Mouse (Mus musculus): ENCODE measurements at regions not wholly inside any gene's neighbourhood (a gene's known extent, or its start where the extent isn't known, plus 50 kb on each side); places are given as distances from the start of the nearest gene placed in this dataset.

GRCm38 (mm10) chr7:71488016-71488650 lies 136.8 kb upstream of the Gm10295 start:
- no peak for DNase-seq (ENCODE audit: low read depth)

DNA sequence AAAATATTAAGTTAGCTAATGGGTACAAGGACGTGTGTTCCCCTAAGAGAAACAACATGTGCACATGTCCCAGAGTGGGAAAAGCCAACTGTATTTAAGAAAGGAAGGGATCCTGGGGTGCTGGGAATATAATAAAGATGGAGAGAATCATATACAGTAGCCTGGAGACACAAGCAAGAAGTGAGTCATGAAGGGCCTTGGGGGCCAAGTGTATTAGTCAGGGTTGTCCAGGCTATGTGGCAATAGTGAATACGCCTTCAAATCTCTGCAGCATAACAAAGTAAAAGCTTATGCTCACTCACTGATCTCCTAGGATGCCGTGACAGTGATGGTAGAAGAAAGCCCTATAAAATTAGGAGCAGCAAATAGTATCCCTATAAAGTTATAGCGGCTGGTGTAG lies 124.1 kb upstream of the Gm10295 start:
- no peak for DNase-seq (ENCODE audit: low read depth)

DNA sequence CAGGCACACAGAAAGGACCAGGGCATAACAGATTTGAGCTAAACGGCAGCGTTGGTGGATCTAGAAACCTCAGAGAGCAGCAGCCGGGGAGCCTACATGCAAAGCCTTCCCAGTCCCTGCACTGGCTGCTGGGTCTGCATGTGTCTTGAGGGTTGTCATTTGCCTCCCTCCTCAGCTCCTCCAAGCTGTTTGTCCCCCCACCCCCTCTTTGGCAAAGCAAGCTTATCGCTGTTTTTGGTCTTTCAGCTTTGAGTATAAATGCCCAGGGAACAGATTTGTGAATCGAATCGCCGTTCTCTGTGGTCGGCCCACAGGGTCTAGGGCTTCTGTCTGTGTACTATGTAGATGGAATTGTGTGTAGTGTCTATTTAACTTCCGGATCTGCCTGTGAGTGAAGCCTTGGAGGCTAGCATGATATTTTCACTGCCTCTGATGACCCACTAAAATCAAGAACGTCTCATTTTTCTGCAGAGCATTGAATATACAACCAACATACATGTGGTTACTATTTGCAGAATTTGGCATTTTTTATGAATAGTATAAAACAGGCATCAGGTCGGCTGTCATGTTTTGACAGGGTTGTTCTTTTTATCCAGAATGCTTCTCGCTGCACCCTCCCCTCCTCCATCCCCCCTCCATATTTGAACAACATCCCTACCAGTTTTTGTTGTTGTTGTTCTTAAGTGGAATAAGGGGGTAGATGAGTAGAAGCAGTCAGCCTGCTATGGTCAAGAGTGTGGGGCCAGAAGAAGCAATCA lies 121.3 kb upstream of the Gm10295 start:
- no peak for DNase-seq (ENCODE audit: low read depth)

DNA sequence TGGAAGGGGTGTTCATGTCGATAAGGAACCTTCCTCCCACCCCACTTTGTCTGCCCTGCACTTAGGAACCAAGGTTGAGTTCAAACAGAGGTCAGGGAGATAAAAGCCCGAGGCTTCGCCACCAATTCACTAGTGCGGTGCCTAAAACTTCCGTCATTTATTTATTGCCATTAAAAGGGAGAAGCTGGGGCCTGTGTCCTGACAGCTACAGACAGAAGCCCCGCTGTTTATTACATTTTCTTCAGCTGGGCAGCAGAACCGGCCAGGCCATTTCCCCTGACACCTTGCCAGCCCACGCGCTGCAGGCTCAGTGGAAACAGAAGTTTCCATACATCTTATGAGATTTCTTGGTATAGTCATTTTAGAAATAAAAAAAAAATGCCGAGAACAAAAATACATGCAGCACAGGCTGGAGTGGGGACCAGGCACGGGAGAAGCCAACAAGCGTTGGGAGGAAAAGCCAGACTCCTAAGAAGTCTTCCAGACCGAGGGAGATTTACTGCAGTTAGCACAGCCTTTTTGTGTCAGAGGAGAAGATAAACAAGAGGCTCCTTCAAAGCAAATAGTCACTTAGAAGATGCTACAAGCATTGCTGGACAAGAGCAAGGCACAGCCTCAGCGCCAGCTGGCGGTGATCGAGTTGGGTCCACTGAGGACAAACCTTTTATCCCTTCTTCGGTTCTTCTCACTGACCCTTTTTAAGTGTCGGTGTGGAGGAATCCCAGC lies 120.5 kb upstream of the Gm10295 start:
- DNase-seq (ENCODE audit: low read depth), result no peak

GRCm38 (mm10) chr7:71471319-71471657 lies 120.0 kb upstream of the Gm10295 start:
- no peak for DNase-seq (ENCODE audit: low read depth)

GRCm38 (mm10) chr7:71470418-71470817 lies 119.1 kb upstream of the Gm10295 start:
- no peak for DNase-seq (ENCODE audit: low read depth)

- DNase-seq (ENCODE audit: low read depth), result no peak
Observed at GRCm38 (mm10) chr7:71469951-71470350, 118.7 kb upstream of the Gm10295 start.

- no peak for DNase-seq (ENCODE audit: low read depth)
Observed at GRCm38 (mm10) chr7:71467436-71468127, 116.3 kb upstream of the Gm10295 start.

DNA sequence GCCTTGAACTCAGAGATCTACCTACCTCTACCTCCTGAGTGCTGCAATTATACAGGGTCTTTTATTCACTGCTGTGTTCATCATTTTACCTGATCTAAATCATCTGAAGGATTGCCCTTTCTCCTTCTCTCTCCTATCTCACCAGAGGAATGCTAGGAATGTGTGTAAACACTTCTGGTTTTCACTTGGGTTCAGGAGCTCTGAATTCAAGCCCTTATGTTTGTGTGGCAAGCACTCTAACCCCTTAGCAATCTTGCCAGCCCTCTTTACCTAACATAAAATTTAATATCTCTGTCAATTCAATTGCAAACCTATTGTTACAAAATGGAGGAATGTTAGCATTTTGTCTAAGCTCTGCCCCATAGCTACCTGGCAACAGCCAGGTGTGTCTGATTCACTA lies 112.8 kb upstream of the Gm10295 start:
- no peak for DNase-seq (ENCODE audit: low read depth)

DNA sequence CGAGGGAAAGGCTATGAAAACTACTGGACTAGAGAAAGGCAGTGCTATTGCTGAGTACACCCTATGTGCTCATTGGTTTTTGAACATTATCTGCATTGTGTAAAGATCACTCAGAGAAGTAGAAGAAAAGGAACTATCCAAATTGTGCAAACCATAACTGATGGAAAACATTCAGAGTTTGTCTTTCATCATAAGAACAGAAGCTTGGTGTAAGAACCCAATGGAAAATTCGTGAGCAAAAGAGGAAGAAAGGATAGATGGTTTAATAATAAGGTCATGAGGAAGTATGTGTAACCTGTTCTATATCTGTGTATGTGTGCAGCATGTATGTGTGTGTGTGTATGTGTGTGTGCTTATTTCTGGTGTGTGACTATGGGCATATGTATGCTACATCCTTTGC lies 112.3 kb upstream of the Gm10295 start:
- DNase-seq (ENCODE audit: low read depth), result no peak

- DNase-seq (ENCODE audit: low read depth), result no peak
Observed at GRCm38 (mm10) chr7:71459805-71460204, 108.5 kb upstream of the Gm10295 start.

GRCm38 (mm10) chr7:71458104-71458754 lies 106.9 kb upstream of the Gm10295 start:
- DNase-seq (ENCODE audit: low read depth), result no peak

DNA sequence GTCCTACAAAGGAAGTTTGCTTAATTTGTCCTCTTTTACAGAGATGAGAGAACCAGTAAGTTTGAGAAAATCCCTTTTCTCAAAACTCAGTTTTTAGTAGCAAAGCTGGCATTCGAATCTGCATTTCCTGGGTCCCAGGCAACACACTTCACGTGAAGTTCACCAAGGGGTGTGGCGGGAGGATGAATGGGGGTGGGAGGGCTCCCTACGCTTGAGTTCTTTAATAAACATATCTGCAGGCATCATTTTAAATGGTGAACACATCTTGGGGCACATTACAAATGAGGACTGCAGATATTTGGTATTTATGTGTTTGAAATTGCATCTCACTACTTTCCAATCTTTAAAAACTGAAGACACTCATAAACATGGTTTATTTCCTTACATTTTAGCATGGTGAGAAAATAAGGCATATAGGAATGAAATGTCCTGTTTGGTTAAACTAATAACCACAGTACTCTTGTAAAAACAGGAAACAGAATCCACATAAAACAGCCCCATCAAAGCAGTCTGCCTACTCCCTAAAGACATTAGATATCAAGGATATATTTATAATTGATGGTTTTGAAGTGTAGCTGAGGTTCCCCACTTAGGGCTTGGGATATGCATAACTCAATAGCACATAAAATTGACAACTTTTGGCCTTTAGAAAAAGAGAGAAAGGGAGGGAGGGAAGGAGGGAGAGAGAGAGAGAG lies 106.3 kb upstream of the Gm10295 start:
- DNase-seq (ENCODE audit: low read depth), result no peak

DNA sequence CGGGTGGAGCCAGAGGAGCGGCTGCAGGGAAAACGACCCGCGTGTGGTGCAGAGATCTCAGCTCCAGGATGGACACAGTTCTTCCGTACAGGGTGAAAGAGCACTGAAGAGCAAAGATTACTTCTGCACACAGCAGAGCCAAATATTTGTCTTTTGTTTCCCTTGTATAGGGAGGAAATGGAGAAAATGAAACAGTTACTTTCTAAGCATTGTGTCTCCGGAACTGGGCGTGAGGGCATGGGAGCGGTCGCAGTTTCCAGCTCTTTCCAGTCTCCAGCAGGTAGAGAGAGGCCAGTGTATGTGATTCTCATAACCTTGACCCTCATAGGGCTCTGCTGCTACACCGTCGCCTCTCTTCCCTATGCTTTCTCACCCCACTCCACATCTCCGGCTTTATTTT lies 105.1 kb upstream of the Gm10295 start:
- no peak for DNase-seq (ENCODE audit: low read depth)

DNA sequence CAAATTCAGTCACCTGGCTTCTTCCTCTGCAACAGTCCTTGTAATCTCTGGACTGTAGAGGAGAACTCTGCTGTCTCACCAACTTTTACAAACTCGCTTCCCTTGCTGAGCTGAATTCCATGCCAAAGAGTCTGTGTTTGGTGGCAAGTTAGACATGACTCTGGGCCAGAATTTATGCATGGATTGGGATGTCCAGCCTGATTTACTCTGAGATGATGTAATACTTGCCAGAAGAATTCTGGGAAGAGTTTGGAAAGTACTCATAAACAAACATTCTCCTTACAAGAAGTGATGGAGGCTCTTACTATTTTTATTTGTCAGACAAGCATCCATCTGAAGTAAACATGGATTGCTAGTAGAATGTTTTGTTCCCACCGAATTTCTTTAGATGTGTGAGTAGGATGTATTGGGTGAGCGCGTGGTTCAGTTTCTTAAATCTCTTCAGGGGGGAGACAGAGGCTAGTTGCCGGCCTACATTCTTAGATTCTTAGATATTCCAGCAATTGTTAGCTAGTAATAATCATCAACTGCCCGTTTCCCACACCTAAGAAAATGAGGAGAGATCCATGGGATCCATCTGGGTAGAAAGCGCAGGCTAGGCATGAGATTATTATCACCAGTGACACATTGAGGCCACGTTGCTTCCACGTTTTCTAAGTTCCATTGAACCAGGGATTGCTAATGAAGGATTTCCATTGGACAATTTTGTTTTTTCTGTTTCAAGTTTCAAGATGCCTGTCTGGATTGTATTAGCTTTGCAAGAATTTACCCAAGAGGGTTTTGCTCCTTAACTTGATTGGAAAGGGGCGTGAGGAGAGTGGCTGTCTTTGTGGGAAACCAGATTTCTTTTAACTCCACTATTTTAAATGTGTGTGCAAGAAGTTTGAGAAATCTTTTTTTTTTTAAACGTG lies 89.3 kb upstream of the Gm10295 start:
- DNase-seq (ENCODE audit: low read depth), result no peak

- DNase-seq (ENCODE audit: low read depth), result no peak
Observed at GRCm38 (mm10) chr7:71425982-71426381, 74.7 kb upstream of the Gm10295 start.

- DNase-seq (ENCODE audit: low read depth), result no peak
Observed at GRCm38 (mm10) chr7:71419261-71419660, 68.0 kb upstream of the Gm10295 start.

GRCm38 (mm10) chr7:71418856-71419255 lies 67.6 kb upstream of the Gm10295 start:
- no peak for DNase-seq (ENCODE audit: low read depth)

GRCm38 (mm10) chr7:71414756-71415155 lies 63.5 kb upstream of the Gm10295 start:
- no peak for DNase-seq (ENCODE audit: low read depth)

- DNase-seq (ENCODE audit: low read depth), result no peak
Observed at GRCm38 (mm10) chr7:71413121-71413520, 61.8 kb upstream of the Gm10295 start.
